Mouse (Mus musculus) midbrain, embryonic 16.5 days (tissue): ENCODE measurements around the gene Rpl10. TPM values are rescaled to one million over a fixed set of nuclear protein-coding genes. Genes with fewer than 3 reads are reported as not detected.

Experiments used
- ATAC-seq: fragments of 200-750 bp; cut with Nextera tagmentation; 2 replicates; pipeline ENCODE4 v1.8.0; 2017; ENCODE audit warnings: moderate TSS enrichment
- H3K27ac ChIP-seq: fragments of 300-500 bp; sonication (generic); 2 replicates; pipeline ENCODE4 v1.5.1; 2014; ENCODE audit warnings: mild to moderate bottlenecking, low read length, mixed read lengths
- H3K27me3 ChIP-seq: fragments of 300-500 bp; sonication (generic); 2 replicates; pipeline ENCODE4 v1.6.1; 2014; ENCODE audit warnings: low read depth, low read length, mixed read lengths; ENCODE audit not compliant: control insufficient read depth, insufficient read depth
- H3K36me3 ChIP-seq: fragments of 300-500 bp; sonication (generic); 2 replicates; pipeline ENCODE4 v1.6.1; 2014; ENCODE audit warnings: mild to moderate bottlenecking, low read length, moderate library complexity, mixed read lengths; ENCODE audit not compliant: control insufficient read depth, insufficient read depth
- H3K4me1 ChIP-seq: fragments of 300-500 bp; sonication (generic); 2 replicates; pipeline ENCODE4 v1.6.1; 2014; ENCODE audit warnings: mild to moderate bottlenecking, low read length, mixed read lengths; ENCODE audit not compliant: control insufficient read depth, insufficient read depth
- H3K4me2 ChIP-seq: fragments of 300-500 bp; sonication (generic); 2 replicates; pipeline ENCODE4 v1.6.1; 2014; ENCODE audit warnings: mild to moderate bottlenecking, low read length, mixed read lengths
- H3K4me3 ChIP-seq: fragments of 300-500 bp; sonication (generic); 2 replicates; pipeline ENCODE4 v1.5.1; 2014; ENCODE audit warnings: low read depth, mild to moderate bottlenecking, low read length, moderate library complexity, mixed read lengths
- H3K9ac ChIP-seq: fragments of 300-500 bp; sonication (generic); 2 replicates; pipeline ENCODE4 v1.6.1; 2014; ENCODE audit warnings: low read depth, low read length, mixed read lengths
- H3K9me3 ChIP-seq: fragments of 300-500 bp; sonication (generic); replicated peaks from 2 replicates; pipeline ENCODE4 v1.6.1; 2014; ENCODE audit warnings: mild to moderate bottlenecking, low read length, mixed read lengths; ENCODE audit not compliant: control insufficient read depth, poor library complexity, severe bottlenecking
- WGBS: fragments of 180-500 bp; shearing (Covaris S2); extraction: QIAGEN DNeasy Blood & Tissue Kit; methylation state at CpG from one replicate; pipeline ENCODE4 v1.1.7; 2014; 5-methylcytosine and 5-hydroxymethylcytosine counted together
- polyA plus RNA-seq: library from polyadenylated mRNA; unstranded; fragments of >200 nt; fragmentation: Nextera tagmentation; extraction: Ambion mirVana; gene quantifications from 2 replicates; pipeline ENCODE4 v1.2.1, GENCODE M21; 2015

The Rpl10 gene
- polyA plus RNA-seq, 1 experiment from 2014 or later = 454 TPM

DNA sequence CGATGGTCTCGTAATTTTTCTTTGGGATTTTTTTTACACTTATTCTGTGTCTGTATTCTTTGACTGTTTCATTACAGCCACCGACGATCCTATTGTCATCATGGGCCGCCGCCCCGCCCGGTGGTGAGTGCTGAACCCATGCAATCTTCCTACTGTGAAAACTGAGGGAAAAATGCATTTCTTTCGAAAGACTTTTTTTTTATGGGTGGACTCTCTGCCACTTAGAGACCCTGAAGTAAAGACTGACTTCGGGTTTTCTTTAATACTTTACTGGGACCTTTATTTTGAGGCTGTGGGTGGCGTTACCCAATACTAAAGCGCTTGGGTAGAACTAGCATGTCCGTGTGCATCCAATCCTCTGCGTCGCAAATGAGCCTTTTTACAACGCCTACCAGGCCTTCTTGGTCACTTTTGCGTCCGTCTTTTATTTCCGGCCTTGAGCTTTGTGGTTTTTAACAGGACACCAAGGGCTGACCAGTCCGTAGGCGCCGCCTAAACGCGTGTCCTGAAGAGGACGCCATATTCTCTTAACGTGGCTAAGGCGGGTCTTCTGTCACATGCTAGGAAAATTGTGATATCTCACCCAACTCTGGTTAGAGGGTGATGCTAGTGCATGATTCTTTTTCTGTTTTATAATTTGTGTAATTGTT, 415 bp downstream of the Rpl10 start:
- no peak for ATAC-seq
- Histone ChIP-seq H3K36me3 (0 out of 2 replicates have a peak, but pooled peaks cover 3% of the 10 kb centered on the region), H3K9me3 (no peaks in the 10 kb centered on the region), H3K27ac (peak overlapping the region; percentile 25), H3K4me1 (peaks cover 7% of the 10 kb centered on the region), H3K27me3 (no peaks in the 10 kb centered on the region), H3K4me2 (peak overlapping the region; percentile 59), H3K9ac (peak overlapping the region; percentile 69), H3K4me3 (peak overlapping the region; percentile 50)
- WGBS = 20% methylated on average over 27 of the region's 27 CpGs

DNA sequence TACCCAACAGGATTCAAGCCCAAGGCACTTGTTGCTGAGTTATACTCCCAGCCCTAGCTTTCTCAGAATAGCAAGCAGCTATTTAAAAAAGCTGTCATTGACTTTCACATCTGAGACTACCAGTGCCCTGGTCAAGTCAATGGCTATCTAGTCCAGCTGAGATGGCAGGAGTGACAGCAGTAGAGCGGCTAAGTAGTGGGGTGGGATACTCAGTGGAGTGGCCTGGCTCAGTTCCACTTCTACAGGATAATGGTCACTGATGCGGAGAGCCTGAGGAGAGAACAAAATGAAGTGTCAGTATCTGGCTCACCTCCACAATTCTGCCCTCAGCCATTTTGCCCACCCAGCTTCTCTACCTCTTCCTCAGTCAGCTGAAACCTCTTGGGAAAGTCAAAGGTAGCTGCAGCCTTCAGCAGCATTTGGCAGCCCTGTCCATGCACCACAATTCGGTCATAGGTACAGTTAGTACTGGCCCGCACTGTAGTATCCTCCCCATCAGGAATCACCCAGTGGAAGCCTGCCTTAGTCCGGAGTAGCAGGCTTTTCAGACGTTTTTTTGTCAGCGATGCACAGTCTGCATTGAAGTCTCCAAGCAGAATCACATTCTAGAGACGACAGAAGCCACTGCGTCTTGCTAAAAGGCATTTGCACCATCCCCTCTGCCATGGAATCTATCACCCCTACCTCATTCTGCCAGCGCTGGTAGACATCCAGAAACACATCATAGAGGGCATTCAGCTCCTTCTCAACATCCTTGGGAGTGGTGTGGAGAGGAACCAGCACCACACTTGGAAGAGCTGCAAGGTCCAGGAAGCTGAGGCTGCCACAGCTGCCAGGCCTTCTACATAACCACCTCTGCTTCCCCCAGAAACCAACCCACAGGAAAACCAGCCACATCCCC, 3.1 kb downstream of the Rpl10 start:
- H3K9ac ChIP-seq = no peak overlapping the region
- 25% methylated on average over 10 of the region's 10 CpGs for WGBS
- peaks cover 7% of the 10 kb centered on the region for H3K4me1 ChIP-seq
- no peak overlapping the region for H3K27ac ChIP-seq
- no peak overlapping the region for H3K4me2 ChIP-seq
- no peak overlapping the region for H3K4me3 ChIP-seq
- no peaks in the 10 kb centered on the region for H3K9me3 ChIP-seq
- no peak for ATAC-seq
- H3K36me3 ChIP-seq = 0 out of 2 replicates have a peak, but pooled peaks cover 3% of the 10 kb centered on the region
- H3K27me3 ChIP-seq = no peaks in the 10 kb centered on the region

DNA sequence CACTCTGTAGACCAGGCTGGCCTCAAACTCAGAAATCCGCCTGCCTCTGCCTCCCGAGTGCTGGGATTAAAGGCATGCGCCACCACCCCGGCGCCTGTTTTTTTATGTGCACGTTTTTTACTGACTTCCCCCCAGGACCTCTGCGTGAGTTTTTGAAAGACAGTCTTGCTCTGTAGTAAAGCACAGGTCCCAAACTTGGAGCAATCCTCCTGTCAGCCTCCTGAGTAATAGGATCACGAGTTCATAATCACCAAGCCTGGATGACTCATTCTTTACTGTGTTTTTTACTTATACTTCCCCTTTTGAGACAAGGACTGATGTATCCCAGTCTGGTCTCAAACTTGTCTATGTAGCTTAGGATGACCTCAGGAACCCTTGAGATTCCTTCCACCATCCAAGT, 7.3 kb downstream of the Rpl10 start:
- Histone ChIP-seq H3K9me3 (no peaks in the 10 kb centered on the region), H3K36me3 (0 out of 2 replicates have a peak, but pooled peaks cover 3% of the 10 kb centered on the region), H3K9ac (no peak overlapping the region), H3K27me3 (no peaks in the 10 kb centered on the region), H3K4me2 (no peak overlapping the region), H3K4me1 (peaks cover 4% of the 10 kb centered on the region; the same call in 1 of the 2 replicates), H3K4me3 (no peak overlapping the region), H3K27ac (no peak overlapping the region)
- 75% methylated on average over 8 of the region's 8 CpGs for WGBS
- ATAC-seq = no peak

DNA sequence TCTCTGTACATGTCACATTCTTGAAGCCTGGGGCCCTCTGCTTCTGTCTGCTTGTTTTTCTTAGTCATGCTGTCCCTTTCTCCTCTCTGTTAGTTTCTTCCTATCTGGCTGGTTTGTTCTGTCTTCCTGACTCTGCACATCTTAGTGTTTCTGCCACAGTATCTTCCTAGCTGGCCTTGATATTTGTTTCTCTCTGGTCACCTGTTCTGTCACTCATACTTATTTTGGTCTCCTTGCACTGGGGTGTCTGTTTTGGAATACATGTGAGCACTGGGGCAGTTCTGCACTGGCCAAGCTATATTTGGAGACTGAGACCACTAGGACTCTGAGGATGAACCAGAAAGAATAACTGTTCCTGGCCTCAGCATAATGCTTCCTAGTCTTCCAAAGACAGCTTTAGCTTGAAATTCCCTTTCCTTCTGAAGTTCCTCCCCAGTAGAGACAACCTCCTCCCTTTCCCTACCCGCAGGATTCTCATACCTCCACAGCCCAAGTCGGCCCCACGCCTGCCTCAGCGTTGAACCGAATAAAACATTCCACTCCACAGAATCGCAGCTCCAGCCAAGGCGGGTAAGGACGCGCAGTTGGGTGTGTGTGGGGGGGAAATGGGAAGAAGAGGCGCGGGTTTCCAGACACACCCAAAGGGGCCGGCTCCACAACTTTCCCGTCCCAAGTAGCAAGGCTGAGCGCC, 10.6 kb downstream of the Rpl10 start:
- no peaks in the 10 kb centered on the region for H3K9me3 ChIP-seq
- H3K9ac ChIP-seq = peak overlapping the region; percentile 80
- peak overlapping the region; percentile 58 for H3K4me3 ChIP-seq
- no peaks in the 10 kb centered on the region for H3K27me3 ChIP-seq
- no peaks in the 10 kb centered on the region for H3K36me3 ChIP-seq
- peak overlapping the region; percentile 76 for H3K4me2 ChIP-seq
- peak overlapping the region; percentile 82 for H3K27ac ChIP-seq
- WGBS = 9% methylated on average over 14 of the region's 14 CpGs
- no peak for ATAC-seq
- peaks cover 13% of the 10 kb centered on the region for H3K4me1 ChIP-seq

DNA sequence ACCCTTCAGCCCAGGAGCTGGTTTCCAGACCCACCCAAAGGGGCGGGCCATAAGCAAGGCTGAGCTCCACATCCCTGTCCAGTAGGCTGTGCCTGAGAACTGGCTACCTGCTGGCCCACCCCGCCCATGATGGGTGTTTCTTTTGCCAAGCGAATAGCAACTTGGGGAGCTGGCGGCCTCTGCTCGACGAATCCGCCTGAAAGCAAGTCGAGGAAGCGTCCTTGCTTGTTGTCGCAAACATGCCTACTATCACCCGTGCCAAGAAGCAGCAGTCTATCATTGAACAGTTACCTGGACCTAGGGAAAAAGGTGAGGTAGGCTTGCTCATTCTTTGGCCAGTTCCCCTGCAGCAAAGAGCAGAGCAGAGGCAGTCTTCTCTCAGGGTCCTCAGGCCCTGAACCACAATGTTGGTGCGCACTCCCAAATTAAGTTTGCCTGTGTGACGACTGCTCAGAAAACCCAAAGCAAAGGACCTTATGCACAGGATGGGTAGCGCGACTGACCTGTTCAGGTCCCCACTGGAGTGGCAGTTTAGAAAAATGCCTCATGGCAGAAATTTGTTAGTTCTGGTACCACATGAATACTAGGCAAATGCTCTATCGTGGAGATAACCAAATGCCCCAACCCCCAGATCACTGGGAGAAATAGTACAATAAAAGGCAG, 11.3 kb downstream of the Rpl10 start, which contains the start of the genes Taz and Dnase1l1:
Gene Taz (plus strand): TSS at position 181 of the 663 bp plus-strand sequence.
Gene Dnase1l1 (minus strand): TSS at position 606 of the 663 bp plus-strand sequence.
- Histone ChIP-seq H3K4me2 (peak within 1 kb of the TSS; percentile 76), H3K4me1 (peaks cover 13% of the 10 kb centered on the region), H3K9me3 (no peaks in the 10 kb centered on the region), H3K36me3 (no peaks in the 10 kb centered on the region), H3K4me3 (peak within 1 kb of the TSS; percentile 58), H3K27ac (peak within 1 kb of the TSS; percentile 82), H3K9ac (peak within 1 kb of the TSS; percentile 80), H3K27me3 (no peaks in the 10 kb centered on the region)
- 22% methylated on average over 16 of the region's 16 CpGs for WGBS
- peak; percentile 63 for ATAC-seq

DNA sequence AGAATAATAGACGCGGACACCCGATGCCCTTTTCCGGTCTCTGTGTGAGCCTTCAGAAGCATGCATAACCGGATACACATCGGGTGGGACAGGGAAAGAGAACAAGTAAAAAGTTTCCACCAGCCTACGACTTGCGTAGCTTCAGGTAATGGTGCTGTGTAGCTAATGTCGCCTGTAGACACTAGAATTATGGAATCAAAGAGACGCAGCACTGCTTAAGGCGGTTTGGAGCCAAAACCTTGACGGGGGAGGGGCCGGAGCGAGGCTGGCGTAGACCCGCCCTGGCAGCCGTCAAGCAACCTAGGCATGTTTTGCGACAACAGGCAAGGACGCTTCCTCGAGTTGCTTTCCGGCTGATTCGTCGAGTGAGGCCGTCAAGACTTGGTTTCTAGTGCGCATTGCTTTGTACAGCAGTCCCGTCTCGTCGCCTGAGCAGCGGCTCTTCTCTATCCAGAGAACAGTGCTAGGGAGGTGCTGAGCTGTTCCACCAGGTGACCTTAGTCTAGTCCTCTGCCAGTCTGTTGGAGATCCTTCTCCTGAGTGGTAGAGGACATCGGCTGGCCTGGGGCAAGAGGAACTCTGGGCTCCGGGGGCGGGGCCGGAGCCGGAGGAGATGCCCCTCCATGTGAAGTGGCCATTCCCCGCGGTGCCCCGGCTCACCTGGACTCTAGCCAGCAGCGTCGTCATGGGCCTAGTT, 11.9 kb downstream of the Rpl10 start:
- no peaks in the 10 kb centered on the region for H3K36me3 ChIP-seq
- peak overlapping the region; percentile 58 for H3K4me3 ChIP-seq
- H3K9me3 ChIP-seq = no peaks in the 10 kb centered on the region
- WGBS = 26% methylated on average over 39 of the region's 39 CpGs
- H3K4me1 ChIP-seq = peaks cover 13% of the 10 kb centered on the region
- H3K9ac ChIP-seq = peak overlapping the region; percentile 80
- peak; percentile 86 for ATAC-seq
- H3K27me3 ChIP-seq = no peaks in the 10 kb centered on the region
- peak overlapping the region; percentile 76 for H3K4me2 ChIP-seq
- H3K27ac ChIP-seq = peak overlapping the region; percentile 82

DNA sequence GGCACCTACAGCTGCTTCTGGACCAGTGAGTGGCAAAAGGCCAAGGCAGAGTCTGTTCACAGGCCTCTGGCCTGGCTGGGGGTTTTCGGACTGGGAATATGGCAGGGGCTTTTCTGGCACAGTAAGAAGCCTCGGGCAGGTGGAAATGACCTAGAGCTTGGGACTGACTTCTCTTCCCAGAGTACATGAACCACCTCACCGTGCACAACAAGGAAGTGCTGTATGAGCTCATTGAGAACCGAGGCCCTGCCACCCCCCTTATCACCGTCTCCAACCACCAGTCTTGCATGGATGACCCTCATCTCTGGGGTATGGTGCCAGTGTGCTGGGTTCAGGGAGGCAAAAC, 12.5 kb downstream of the Rpl10 start:
- Histone ChIP-seq H3K36me3 (no peaks in the 10 kb centered on the region), H3K4me2 (peak overlapping the region; percentile 76), H3K27me3 (no peaks in the 10 kb centered on the region), H3K4me3 (peak overlapping the region; percentile 58), H3K9me3 (no peaks in the 10 kb centered on the region), H3K9ac (peak overlapping the region; percentile 80), H3K4me1 (peaks cover 13% of the 10 kb centered on the region), H3K27ac (peak overlapping the region; percentile 82)
- ATAC-seq = peak; percentile 52; the same call in 1 of the 2 replicates
- WGBS = 33% methylated on average over 5 of the region's 5 CpGs

DNA sequence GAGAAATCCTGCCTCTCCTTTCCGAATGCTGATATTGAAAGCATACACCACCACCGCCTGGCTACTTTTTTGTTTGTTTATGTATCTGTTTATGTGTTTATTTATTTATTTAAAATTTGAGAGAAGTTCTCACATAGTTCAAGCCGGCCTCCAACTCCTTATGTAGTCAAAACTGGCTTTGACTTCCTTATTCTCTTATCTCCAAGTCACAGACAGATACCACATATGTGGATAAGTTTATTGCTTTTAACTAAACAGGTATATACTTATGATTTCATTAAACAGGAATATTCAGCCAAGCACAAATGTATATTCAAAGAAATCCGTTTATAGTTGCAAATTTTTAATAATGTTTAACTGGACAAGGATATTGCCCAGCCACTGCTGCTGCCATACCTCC, 22.8 kb downstream of the Rpl10 start:
- Histone ChIP-seq H3K36me3 (no peaks in the 10 kb centered on the region), H3K27me3 (no peaks in the 10 kb centered on the region), H3K27ac (no peak overlapping the region), H3K4me1 (peaks cover 4% of the 10 kb centered on the region), H3K4me2 (no peak overlapping the region), H3K4me3 (no peak overlapping the region), H3K9ac (no peak overlapping the region), H3K9me3 (no peaks in the 10 kb centered on the region)
- 80% methylated on average over 4 of the region's 4 CpGs for WGBS
- ATAC-seq = no peak
